Mouse (Mus musculus) kidney, postnatal 10 days (tissue): ENCODE results near the gene Naa35.

Experiments
- DNase-seq: peaks from one replicate; pipeline ENCODE4 v3.0.0; 2021; ENCODE audit warnings: mixed read lengths

Gene Naa35

GRCm38 (mm10) chr13:59674215-59674614, 89.2 kb downstream of the Naa35 start:
- DNase-seq = no peak

- DNase-seq = peak; percentile 30
Observed at GRCm38 (mm10) chr13:59674761-59675150, 89.7 kb downstream of the Naa35 start.

- peak; percentile 79 for DNase-seq
Observed at GRCm38 (mm10) chr13:59675151-59676011, 90.3 kb downstream of the Naa35 start, which contains the start of gene Golm1. TSS of gene Golm1 (minus strand) at chr13:59675811.

GRCm38 (mm10) chr13:59676316-59677229, 91.5 kb downstream of the Naa35 start:
- peak; percentile 35 for DNase-seq

GRCm38 (mm10) chr13:59679306-59679705, 94.2 kb downstream of the Naa35 start:
- no peak for DNase-seq

GRCm38 (mm10) chr13:59679908-59680307, 94.8 kb downstream of the Naa35 start:
- DNase-seq = no peak

- no peak for DNase-seq
Observed at GRCm38 (mm10) chr13:59682629-59683028, 97.6 kb downstream of the Naa35 start.

- no peak for DNase-seq
Observed at GRCm38 (mm10) chr13:59685236-59685635, 100.2 kb downstream of the Naa35 start.
